Mouse (Mus musculus): ENCODE data around the gene Smim27.

Gene Smim27

GRCm38 (mm10) chr4:40269430-40270032 is at the start of gene Smim27, which contains the start of gene Topors:
Gene Smim27 (plus strand): TSS chr4:40269579.
Gene Topors (minus strand): TSS chr4:40269850.
- in situ Hi-C loops (cut with MboI; ENCODE audit: unreplicated experiment in 2 of 2): loop anchor here (10.0 to 25.0 kb wide), 2 partner anchors 693 to 1005 kb away; partner anchors contain the start of genes Nfx1 (in 1 of the 2) and Ubap2 (in 1 of the 2)

DNA sequence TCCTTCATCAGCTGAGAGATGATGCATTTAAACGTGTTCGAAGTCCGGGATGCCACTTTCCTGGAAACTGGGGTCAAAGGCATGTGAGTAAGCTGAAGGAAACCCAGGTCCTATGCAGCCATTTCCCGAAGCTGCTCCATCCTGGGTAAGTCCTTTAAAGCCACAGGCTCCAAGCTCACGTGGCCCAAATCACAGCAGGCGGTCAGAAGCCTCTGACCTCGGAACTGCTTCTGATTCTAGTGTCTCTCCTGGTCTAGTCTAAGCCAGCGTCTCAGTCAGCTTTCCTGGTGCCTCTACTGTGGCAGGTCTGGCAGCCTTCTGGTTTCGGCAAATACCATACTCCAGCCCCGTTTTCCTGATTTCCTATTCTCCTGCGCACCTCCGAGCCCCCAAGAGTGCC is 48.9 kb upstream of the Smim27 start:
- in situ Hi-C loops (cut with MboI; ENCODE audit: unreplicated experiment in 2 of 2): loop anchor here in 1 of 2 experiments (10.0 kb wide), 1 partner anchor 64 kb away; no protein-coding TSS in a partner anchor

DNA sequence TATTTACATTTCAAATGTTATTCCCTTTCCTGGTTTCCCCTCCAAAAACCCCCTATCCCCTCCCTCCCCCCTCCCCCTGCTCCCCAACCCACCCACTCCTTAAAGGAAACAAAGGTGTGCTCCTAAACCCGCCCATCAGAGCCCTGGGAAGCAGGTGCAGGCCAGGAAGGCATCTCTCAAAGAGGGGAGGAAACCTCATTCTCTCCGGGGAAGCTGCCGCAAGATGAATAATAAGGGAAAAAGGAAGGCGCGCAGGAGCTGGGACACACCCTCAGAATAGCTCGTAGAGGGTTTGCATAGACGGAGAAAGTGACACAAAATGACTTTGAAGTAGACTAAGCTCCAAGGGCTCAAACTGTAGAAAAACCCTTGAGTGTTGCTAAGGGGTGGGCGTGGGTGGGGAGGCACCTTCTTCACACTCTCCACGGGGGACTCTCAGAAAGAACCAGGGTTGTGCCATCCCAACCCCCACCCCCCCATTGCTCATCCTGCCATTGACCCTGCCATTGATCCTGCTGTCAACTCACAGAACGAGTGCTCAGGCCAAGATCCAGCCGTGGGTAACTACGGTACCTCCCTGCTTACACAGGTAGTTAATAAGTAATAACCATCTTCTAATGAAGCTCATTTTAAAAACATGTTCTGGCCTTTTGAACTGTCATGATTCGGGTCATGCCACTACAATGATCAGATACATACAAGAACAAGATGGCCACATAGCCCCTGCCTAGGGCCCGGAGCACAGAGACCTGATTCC is 48.2 kb upstream of the Smim27 start:
- in situ Hi-C loops (cut with MboI; ENCODE audit: unreplicated experiment in 2 of 2): loop anchor here in 1 of 2 experiments (10.0 kb wide), 1 partner anchor 64 kb away; no protein-coding TSS in a partner anchor

- in situ Hi-C loops (cut with MboI; ENCODE audit: unreplicated experiment in 2 of 2): loop anchor here in 1 of 2 experiments (10.0 kb wide), 1 partner anchor 63 kb away; no protein-coding TSS in a partner anchor
Measured at GRCm38 (mm10) chr4:40221876-40222585, 47.3 kb upstream of the Smim27 start.

DNA sequence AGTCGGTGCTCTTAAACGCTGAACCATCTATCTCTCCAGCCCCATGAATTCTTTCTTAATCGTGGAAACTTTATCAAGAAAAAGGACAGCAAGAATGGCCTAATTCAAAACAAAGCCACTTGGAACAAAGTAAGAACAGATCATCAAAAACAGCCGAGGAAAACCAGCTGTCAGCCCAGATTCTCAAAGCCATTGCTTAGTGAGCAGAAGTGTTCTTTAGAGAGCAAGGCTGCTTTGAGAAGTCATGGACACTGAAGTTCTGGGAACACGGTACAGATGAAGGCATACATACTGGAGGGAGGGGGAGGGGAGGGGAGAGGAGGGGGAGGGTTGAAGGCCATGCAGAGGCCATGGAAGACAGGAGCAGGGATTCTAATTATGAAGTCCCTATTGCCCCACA is 43.3 kb upstream of the Smim27 start:
- in situ Hi-C loops (cut with MboI; ENCODE audit: unreplicated experiment in 2 of 2): loop anchor here in 1 of 2 experiments (10.0 kb wide), 1 partner anchor 59 kb away; no protein-coding TSS in a partner anchor

DNA sequence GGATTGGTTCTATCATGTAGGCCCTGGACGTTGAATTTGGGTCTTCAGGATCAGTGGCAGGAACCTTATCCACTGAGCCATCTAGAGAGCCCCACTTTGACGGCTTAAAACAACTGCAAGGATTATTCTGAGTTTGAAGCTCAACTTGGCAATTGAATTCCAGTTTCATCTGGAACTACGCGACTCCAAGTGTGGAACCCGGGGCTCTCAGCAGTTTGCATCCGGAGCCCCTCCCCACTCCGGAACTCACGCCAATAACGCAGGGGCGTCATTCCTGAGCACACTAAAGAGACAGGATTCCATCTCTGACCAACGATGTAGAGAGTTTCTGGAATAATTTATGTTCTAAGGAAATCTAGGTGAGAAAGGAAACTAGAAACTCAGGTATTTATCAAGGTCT is 42.2 kb upstream of the Smim27 start:
- in situ Hi-C loops (cut with MboI; ENCODE audit: unreplicated experiment in 2 of 2): loop anchor here in 1 of 2 experiments (10.0 kb wide), 1 partner anchor 58 kb away; no protein-coding TSS in a partner anchor

DNA sequence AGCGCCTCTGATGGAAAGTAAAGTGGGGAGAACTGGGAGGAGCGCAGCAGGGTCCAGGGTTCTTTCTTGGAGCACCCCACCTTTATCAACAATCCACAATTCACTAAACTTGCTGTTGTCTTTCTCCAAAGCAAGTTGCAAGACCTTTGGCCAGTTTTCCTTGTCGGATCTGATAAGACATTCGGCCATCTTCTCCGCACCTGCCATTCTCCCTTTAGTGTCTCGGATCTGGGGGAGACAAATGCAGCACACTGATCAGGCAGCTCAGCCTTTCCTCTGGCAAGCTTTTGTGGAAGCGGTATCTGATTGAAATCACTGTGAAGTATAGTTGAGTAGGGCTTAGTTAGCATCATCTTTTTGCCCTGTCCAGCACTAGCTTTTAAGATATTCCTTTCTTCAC is 41.5 kb upstream of the Smim27 start:
- in situ Hi-C loops (cut with MboI; ENCODE audit: unreplicated experiment in 2 of 2): loop anchor here in 1 of 2 experiments (10.0 kb wide), 1 partner anchor 57 kb away; no protein-coding TSS in a partner anchor

- in situ Hi-C loops (cut with MboI; ENCODE audit: unreplicated experiment in 2 of 2): loop anchor here in 1 of 2 experiments (10.0 kb wide), 1 partner anchor 55 kb away; no protein-coding TSS in a partner anchor
Measured at GRCm38 (mm10) chr4:40229723-40230122, 39.7 kb upstream of the Smim27 start.

DNA sequence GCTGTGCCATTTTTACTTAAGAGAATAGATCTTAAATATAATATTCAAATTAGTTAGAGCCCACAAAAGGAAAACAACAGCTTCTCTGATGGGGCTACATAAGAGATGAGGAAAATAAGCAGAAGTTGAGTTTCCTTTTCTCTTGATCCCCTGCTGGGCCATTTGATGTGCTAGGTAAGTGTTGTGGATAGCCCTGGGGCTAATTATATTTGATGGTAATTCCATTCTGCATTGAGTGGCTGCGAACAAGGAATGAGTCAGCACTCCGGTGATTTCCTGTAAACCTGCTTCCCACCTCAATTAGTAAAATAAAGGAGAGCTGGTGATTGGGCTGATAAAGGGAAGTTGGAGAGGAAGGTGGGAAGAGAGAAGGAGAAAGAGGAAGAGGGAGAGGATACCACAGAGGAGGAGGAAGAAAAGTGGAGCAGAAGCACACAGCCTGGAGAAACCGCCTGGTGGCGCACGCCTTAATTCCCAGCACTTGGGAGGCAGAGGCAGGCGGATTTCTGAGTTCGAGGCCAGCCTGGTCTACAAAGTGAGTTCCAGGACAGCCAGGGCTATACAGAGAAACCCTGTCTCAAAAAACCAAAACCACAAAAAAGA is 36.2 kb upstream of the Smim27 start:
- in situ Hi-C loops (cut with MboI; ENCODE audit: unreplicated experiment in 2 of 2): no loop called here

DNA sequence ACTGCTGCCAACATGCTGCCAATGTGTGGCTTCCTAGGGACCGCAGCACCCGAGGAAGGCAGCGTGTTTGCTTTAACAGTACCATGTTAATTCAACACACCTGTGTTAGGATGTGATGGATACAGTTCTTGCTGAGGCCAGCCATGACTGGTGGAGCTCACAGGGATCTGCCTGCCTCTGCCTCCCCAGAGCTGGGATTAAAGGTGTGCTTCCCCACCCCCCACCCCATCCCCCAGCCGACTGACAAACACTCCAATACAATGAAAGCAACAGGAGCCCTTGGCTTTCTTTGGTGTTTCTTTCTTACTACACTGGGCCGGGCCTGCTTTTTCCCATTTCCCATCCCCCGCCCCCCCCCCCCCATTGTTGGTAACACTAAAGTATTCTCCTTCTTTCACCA is 35.1 kb upstream of the Smim27 start:
- in situ Hi-C loops (cut with MboI; ENCODE audit: unreplicated experiment in 2 of 2): no loop called here

DNA sequence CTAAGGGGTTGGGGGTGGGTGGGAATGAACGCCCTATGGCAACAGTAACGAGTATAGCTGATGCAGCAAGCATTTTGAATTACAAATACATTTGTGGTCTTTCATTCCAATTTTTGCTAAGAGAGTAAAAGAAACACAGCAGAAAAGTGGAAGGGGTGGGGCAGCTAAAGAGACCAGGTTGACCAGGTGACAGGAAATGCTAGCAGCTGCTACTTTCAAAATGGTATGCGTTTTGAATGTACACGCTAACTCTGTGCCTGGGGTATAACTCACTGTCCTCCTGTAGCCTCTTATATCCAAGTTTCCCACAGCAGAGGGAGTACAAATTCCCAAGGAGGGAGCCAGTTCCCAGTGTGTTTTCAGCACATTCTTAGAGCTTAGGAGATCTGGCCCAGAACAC is 32.5 kb upstream of the Smim27 start:
- in situ Hi-C loops (cut with MboI; ENCODE audit: unreplicated experiment in 2 of 2): no loop called here

GRCm38 (mm10) chr4:40238483-40239408 is 30.6 kb upstream of the Smim27 start:
- in situ Hi-C loops (cut with MboI; ENCODE audit: unreplicated experiment in 2 of 2): no loop called here

DNA sequence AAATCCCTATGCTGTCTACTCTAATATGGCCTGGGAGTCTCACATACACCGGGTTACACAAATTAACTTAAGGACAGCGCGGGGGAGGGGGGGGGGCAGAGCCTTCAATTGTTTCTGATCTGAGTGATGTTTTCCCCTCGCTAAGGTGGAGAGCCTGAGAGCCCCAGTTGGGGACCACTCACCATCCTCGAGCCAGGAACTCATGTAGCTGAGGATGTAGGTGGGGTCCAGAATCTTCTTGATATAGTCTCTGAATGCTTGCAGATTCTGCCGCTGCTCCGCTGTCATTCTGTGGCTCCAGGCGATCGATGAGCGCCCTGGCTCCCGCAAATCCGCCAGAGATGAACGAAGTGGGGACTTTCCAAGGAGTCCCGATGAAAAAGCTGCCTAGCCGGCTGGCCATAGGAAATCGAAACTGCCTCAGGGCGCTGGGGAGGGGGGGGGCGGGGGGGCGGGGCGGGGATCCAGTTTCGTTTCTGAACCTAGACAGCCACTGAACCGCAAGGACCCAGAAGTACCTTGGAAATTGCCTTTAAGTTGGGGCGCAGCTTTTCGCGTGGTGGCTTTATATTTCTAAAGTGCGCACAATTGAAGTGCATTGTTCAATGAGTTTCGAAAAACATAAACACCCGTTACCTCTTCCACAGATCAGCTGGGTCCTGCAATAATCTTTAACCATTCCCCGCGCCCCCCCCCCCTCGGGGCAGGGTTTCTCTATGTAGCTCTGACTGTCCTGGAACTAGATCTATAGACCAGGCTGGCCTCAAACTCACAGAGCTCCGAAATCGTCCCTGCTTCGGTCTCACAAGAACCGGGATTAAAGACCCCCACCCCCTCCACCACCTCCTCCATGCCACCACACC is 29.7 kb upstream of the Smim27 start, which contains the start of gene Ddx58:
Ddx58 (minus strand) TSS at position 420 of the 863 bp plus-strand sequence.
- in situ Hi-C loops (cut with MboI; ENCODE audit: unreplicated experiment in 2 of 2): loop anchor here (5.0 kb wide), 1 partner anchor 38 kb away; the partner anchor contains the start of gene Ndufb6 (in 2 of the 2)

DNA sequence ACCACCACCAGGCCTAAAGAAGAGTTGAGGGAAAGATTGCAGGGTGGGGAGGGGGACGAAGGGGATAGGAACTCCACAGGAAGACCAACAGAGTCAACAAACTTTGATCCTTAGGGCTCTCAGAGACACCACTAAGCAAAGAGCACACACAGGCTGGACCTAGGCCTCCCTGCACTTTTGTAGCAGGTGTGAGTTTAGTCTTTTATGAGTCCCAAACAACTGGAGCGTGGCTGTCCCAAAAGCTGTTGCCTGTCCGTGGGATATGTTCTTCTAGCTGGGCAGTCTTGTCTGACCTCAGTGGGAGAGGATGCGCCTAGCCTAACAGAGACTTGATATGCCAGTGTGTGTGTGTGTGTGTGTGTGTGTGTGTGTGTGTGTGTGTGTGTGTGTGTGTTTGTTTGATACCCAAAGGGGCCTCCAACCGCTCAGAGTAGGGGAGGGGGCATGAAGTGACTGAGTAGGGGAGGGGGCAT is 29.1 kb upstream of the Smim27 start:
- in situ Hi-C loops (cut with MboI; ENCODE audit: unreplicated experiment in 2 of 2): loop anchor here (5.0 kb wide), 1 partner anchor 37 kb away; the partner anchor contains the start of gene Ndufb6 (in 2 of the 2)

DNA sequence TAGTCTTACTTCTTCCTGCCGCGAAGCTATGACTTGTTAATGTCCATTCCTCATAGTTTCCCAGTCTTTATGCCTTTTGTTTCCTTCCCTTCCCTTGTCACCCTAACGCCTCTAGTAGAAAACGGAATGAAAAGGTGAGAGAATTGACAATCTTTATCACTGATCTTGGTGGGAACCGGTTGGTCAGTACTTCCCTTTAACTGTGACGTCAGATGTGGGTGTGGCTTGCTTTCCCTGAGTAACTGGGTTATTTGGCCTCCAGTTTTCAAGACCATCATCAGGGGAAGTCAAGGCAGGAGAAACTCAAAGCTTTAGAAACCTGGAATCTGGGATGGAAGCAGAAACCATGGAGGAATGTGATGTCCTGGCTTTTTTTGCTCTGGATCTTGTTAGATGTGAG is 27.5 kb upstream of the Smim27 start:
- in situ Hi-C loops (cut with MboI; ENCODE audit: unreplicated experiment in 2 of 2): loop anchor here (5.0 kb wide), 1 partner anchor 35 kb away; the partner anchor contains the start of gene Ndufb6 (in 2 of the 2)

- in situ Hi-C loops (cut with MboI; ENCODE audit: unreplicated experiment in 2 of 2): loop anchor here (5.0 kb wide), 1 partner anchor 34 kb away; the partner anchor contains the start of gene Ndufb6 (in 2 of the 2)
Measured at GRCm38 (mm10) chr4:40243006-40243405, 26.4 kb upstream of the Smim27 start.

GRCm38 (mm10) chr4:40244035-40244434 is 25.3 kb upstream of the Smim27 start:
- in situ Hi-C loops (cut with MboI; ENCODE audit: unreplicated experiment in 2 of 2): loop anchor here (5.0 kb wide), 1 partner anchor 33 kb away; the partner anchor contains the start of gene Ndufb6 (in 2 of the 2)
